Mouse (Mus musculus): ENCODE measurements at regions not wholly inside any gene's neighbourhood (a gene's known extent, or its start where the extent isn't known, plus 50 kb on each side); places are given as distances from the start of the nearest gene placed in this dataset.

- DNase-seq (ENCODE audit: low spot score in 2 of 2), result no peak
These were observed 82.0 kb upstream of the 4930583I09Rik start for GRCm38 (mm10) chr17:64917830-64918229.

GRCm38 (mm10) chr17:64916657-64917056 is 80.8 kb upstream of the 4930583I09Rik start:
- peak in 1 of 2 experiments; percentile 23 for DNase-seq (ENCODE audit: low spot score in 2 of 2)

- no peak for DNase-seq (ENCODE audit: low spot score in 2 of 2)
These were observed 79.8 kb upstream of the 4930583I09Rik start for GRCm38 (mm10) chr17:64915708-64916107.

GRCm38 (mm10) chr17:64915025-64915424 is 79.2 kb upstream of the 4930583I09Rik start:
- peak in 1 of 2 experiments; percentile 36 for DNase-seq (ENCODE audit: low spot score in 2 of 2)

- no peak for DNase-seq (ENCODE audit: low spot score in 2 of 2)
These were observed 78.4 kb upstream of the 4930583I09Rik start for GRCm38 (mm10) chr17:64914302-64914701.

- no peak for DNase-seq (ENCODE audit: low spot score in 2 of 2)
These were observed 72.8 kb upstream of the 4930583I09Rik start for GRCm38 (mm10) chr17:64908671-64909070.

- DNase-seq (ENCODE audit: low spot score in 2 of 2), result peak in 1 of 2 experiments; percentile 21
These were observed 66.1 kb upstream of the 4930583I09Rik start for GRCm38 (mm10) chr17:64901721-64902623.

- DNase-seq (ENCODE audit: low spot score in 2 of 2), result no peak
These were observed 61.6 kb upstream of the 4930583I09Rik start for GRCm38 (mm10) chr17:64897473-64897872.

- DNase-seq (ENCODE audit: low spot score in 2 of 2), result no peak
These were observed 60.0 kb upstream of the 4930583I09Rik start for GRCm38 (mm10) chr17:64895886-64896285.

GRCm38 (mm10) chr17:64895466-64895865 is 59.6 kb upstream of the 4930583I09Rik start:
- peak in 1 of 2 experiments; percentile 26 for DNase-seq (ENCODE audit: low spot score in 2 of 2)

- DNase-seq (ENCODE audit: low spot score in 2 of 2), result no peak
These were observed 57.5 kb upstream of the 4930583I09Rik start for GRCm38 (mm10) chr17:64893182-64893902.

Data from gastrocnemius, postnatal 4 days (tissue).